Mouse (Mus musculus): ENCODE data around the gene Ank.
A peak's percentile ranks its signal among the peaks of the same experiment; 100 is the strongest.

Ank gene

DNA sequence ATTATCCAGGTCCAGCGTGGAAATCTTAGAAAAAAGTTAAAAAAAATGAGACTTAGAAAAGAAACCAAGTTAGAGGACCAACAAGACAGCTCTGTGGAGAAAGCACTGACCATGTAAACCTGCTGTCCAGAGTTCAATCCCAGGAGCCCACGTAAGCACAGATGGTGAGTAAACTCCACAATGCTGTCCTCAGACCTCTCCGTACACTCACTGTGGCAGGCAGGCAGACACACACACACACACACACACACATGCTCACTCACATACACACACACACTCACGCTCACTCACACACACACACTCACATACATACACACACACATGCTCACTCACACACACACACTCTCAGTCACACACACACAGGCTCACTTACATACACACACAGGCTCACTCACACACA lies 146.8 kb downstream of the Ank start:
- DNase-seq: no peak

DNA sequence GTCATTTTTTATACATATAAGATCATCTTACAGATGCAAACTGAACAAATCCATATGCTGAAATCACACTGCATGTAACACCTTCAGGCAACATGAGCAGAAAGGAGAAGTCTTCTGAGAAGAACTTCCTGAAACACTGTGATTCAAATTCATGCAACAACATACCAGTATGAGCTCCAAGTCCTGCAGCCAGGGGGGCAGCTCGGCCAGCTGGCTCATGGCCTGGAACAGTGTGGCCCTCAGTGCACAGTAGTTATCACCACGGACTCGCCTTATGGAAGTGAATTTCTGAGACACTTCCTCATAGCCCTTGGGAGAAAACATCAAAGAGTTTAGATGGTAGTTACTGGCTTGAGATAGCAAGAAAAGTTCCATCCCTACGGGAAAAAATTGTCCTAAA lies 149.7 kb downstream of the Ank start:
- DNase-seq: peak; percentile 73

DNA sequence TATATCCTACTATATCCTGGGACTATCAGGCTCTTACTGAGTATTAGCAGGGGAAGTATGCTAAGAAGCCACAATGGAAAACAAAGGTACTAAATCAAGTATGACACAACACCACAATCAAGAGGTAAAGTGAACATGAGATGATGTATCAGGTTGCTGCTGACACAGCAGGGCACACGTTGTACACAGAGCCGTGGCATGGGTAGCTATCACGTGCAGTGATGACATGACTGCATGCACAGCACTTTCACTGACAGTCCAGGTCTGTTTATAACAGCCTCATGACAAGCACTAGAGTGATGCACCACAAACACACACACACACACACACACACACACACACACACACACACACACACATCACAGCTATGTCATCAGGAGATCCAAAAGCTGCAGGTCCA lies 150.8 kb downstream of the Ank start:
- no peak for DNase-seq

DNA sequence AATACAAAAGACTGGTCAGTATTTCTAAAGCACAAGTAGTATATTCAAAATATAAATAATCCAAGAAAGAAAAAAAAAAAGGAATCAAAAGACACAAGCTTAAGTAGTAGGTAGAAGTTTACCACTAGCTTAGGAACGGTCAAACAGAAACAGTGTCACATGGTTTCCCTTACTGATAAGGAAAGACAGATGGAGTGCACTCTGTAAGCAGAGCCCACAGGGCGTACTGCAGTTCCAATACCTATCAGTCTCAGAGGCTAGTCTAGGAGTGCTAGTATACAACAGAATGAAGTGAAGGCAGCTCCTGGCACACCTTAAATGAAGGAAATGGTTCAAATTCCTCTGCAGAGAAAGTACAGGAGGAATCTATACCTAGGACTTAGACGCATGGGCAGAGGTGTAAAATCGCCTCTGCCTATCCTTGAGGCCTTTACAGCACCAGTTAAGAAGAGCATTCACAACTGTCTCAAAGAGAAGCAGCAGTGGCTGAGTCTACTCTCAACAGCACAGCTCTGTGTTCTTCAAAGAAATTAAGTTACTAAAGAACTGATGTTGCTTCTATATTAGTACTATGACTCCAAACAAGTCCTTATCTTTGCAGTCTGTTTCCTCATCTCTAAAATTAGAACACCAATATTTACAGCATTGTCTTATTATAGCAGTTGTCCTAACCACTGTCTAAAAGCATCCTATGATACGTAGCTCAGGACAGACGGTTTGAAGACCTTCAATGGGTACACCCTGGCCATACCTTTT lies 152.5 kb downstream of the Ank start:
- no peak for DNase-seq

DNA sequence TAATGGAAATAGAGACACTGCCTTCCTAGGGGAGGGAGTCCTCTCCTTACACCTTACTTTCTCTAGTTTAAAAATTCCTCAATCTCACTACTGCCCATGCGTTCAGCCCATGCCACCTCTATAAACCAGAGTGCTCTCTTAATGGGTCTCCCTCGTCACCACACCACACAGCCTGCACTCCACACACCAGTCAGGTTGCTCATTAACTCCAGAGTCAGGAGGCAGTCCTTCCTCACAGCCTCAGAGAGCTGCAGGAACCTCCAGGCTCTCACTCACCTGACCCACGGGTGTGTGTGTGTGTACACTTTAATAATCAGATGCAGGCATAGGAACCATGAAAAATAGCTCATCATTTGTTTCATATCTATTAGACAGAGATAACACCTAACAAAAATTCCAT lies 153.2 kb downstream of the Ank start:
- DNase-seq: no peak

DNA sequence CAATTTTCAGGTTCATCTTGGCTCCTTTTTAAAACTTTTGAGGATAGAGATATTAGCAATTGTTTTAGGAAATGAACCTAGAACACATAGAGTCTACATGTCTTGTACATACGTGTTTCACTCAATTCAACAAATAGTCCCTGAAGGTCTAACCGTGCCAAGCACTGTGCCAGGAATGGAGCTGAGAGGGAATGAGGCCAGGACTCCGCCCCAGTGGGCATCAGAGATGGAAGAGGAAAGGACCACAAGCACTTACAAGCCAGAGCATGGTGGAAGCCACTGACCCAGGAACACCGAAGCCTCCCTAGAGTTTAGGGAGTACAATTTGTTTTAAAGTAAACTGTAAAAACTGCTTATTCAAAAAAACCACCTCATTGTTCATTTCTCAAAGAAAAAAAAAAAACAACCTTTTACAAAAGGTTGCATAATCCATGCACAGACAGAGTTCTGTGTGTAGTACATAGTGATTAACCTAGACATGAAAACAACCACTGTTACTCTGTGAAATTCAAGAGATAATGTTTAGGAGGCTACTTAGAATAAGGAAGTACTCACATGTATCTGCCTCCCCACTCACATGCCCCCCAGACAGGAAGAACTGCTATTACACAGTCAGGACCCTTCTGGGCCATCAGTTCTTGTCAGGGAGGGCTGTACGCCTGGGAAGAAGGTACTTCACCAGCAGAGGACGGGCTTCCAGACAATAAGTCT lies 154.2 kb downstream of the Ank start:
- no peak for DNase-seq

DNA sequence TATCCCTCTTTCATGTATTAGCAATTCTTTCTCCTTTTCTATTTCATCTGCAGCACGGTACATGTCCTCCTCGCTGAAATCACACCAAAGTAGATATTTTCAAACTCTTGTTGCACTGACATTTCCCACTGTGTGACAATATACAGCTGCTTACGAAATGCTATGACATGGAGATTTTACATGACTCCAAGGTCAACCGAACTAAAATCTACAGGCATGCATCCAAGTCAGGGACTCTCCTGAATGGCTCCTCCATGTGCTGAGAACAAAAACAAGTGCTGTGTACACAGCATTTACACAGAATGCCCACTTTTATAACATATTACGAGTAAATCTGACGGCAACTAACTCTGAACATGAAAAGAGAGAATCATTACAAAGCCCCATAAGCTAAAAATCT lies 156.8 kb downstream of the Ank start:
- DNase-seq: no peak

DNA sequence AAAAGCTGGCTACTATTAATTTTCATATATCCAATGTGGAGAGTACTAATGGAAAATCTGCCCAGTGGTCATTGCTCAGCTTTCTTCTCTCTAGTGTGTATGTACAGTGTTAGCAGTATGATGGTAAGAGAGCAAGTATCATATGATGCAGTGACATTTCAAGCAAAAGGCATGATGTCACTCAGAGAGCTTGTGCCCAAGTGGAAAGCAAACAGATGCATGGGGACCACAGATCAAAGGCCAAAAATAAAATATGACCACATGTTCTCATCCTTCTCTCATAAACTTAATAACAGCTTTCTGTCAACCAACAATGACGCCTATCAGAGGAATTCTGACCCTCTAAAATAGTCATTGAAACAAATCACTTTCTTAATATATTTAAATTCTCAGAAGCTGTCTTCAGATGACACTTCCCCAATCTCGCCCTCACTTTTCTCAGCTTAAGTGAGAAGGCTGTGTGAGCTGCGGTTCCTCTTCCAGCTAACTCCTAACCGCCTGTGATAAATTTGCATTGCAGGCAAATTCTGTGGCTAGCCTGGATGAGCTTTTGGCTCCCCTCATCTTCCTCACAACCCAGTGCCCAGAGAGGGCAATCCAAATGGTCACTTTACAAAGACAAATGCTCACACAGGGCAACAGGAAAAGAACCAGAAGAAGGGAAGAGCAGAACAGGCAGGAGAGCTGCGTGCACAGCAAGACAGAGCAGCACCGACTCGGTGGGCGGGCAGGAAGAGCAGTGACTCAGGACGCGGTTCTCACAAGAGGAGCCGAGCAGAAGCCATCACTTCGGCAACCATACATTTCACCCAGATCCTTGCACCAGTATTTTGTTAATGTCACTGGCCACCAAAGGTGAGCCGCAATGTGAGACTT lies 158.8 kb downstream of the Ank start:
- peak; percentile 56 for DNase-seq

DNA sequence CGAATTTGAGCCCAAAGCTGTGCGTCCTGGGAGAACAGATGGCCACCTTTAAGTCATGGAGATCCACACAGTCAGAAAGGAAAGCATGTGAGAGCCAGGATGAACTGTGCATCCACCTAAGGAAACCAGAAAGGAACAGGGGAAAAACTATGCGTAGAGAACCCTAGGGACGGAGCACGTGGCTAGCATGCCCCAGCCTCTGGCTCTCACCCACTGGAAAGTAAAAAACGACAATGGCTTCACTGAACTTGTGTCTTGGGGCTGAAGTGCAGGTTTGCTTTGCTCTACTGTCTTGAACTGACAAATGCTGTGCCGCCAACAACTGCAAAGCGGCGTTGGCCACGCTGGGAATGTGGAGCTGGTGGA lies 159.4 kb downstream of the Ank start:
- DNase-seq: no peak

DNA sequence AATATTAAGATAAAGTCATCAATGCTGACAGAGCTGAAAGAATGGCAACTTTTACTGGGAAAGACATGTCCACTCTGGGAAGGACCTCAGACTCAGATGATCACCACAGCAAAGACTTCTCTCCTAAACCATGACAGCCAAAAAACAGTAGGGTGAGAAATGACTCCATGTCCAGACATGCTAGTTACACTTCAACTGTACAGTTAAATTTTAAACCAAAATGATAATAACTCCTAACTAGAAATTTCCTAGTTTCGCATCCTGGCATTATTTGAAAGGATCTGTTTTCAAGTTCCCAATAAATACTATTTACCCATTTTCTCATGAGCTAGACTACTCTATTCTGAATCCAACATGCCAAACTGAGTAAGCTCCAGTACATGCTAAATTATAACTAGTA lies 159.8 kb downstream of the Ank start:
- no peak for DNase-seq

DNA sequence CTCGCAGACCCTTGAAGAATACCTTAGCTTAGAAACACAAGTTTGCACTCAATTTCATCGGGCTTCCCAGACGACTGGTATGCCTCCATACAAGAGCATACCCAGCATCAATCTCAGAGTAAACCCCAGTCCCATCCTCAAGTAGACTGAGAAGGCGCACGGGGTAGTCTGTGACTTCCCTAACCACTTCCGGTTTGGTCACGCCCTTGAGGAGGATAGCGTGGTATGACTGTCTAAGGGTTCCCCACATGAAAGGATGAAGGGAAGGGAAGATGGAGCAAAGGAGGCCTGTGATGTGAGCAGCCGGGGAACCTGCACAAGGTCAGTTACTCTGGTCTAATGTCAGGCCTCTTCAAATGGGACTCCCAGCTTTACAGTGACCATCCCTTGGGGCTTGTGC lies 161.3 kb downstream of the Ank start:
- DNase-seq: no peak

DNA sequence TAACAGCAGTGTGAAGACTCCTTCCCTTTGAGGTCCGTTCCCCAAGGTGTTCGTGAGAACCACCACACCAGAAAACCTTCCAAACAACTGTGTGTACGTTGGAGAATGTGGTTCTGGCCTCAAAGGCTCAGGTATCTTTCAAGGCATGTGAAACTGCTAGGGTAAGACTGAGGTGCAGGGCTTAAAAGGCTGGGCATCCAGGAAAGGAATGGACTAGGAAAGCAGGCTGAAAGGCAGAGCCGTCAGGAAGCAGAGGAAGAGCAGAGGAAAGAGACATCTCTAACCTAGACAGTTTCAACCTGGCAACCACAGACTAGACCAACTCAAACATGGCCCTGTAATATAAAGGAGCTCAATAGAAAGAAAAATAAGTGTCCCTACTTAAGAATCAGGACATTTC lies 162.6 kb downstream of the Ank start:
- no peak for DNase-seq

DNA sequence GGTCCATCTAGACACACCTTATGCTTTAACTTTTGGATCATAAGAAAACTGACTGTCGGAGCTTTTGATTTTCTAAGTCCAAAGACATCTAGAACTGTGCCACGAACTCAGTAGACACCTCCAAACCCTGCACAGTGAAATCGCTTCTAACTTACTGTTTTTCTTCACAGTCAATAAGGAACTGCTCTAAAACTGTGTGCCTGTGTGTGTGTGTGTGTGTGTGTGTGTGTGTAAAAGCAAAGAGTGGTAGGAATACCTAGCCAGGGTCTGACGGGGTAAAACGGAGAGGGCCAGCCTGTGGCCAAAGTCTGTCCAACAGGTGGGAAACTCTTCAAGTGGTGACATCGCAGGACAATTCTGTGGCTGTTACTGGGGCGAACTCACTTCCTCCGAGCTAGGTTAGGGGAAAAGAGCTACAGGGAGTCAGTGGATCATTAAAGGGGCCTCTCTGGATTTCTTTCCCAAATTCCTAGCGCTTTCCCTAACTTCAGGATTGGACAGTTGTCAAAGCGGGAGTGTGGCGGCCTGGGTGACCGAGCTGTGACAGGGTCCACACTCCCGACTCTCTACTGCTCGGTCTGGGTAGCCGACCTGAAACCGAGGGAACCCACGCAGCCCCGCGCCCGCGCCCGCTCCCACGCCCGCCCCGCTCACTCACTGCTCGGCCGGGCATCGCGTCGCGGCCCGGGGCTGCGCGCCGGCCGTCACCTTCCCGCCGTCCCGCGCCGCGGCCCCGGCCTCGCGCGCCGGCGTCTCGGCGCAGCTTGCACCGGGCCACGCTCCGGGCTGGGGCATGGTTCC lies 163.5 kb downstream of the Ank start:
- DNase-seq: no peak

DNA sequence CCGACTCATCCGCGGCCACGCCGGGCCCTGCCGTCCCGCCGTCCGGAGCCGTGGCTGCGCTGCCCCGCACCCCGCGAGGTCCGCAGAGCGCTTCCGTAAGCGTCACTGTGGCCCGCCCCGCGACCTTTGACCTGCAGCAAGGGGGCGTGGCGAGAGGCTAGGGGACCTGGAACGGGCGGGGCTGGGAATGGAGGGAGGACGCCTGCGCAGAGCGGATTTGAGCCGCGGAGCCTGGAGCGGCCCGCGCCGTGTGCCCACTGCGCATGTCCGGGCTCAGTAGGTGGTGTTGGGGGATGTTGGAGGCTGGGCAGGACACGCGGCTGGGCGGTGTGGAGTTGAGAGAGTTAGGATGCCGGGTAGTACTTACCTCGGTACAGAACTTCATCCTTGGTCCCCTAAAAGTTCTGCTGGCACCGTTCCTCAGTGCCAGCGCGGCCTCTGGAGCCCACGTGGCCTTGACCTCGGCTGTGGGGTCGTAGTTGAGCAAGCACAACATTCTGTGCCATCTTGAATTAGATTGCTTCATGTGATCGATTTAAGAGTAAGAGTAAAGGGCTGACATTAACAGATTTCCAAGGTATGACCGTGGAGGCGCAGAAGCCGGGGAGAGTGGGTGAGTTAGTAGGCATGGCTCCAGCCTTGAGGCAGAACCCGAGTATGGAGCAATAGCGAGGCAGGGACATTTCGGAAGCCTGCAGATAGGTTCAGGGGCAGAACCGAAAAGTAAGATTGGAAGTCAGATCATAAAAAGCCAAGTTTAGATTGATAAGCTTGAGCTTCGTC lies 164.3 kb downstream of the Ank start, which contains the start of gene Otulin:
Gene Otulin (minus strand): TSS at position 93 of the 783 bp plus-strand sequence.
- DNase-seq: peak; percentile 98

DNA sequence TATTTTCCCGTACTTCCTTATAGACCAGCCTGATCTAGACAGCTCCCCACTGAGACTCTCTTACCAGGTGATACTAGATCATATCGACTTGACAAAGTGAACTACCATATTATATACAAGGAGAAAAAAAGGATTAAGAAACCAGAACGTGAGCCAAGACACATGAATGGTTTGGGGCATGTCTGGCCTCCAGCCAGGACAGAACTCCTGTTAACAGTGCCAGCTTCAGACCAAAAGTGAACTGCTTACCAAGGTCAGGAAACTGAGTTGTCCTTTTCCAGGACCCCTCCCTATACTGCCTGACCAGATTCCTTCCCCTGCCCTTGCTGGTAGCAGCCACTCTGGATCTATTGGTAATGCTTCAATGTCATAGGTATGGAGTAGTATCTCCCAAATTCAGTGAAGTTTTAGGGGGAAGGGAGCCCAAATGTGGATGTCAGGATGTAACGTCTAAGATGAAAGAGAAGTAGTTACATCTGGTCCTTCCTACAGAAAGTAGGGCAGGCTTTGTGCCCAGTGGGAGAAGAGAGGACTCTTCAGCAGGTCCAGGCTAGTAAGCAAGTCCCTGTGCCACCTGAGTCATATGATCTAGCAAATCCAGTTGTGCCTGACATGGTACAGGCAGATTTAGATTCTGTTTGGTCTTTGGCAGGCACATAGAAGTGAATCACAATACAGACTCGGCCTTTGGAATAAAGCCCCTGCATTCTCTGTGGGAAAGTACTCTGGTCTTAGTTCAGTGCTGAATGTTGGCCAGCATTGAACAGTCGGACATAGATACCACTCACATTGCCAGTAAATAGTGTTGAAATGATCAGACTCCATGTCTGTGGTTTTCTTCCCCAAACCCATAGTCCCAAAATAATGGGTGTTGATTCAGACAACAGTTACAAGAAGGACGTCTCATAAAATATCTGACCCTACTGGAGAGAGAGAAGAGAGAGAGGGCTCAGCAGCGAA lies 167.7 kb downstream of the Ank start:
- no peak for DNase-seq

DNA sequence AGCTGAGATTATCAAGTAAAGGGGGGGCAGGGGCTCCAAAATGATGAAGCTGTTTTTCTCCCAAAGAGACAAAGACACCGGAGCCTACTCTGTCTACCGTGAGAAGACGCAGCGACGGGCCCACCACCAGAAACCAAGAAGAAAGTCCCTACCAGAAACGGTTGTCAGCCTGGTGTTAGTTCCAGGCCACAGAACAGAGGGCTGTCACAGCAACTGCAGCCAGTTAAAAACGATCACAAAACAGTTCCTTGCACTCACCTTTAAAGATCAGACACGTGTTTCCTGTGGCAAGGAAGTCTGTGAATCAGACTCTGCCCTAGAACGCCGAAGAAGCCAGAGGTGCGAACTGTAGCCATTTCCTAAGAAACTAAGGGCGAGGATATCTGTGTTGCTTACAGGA lies 174.7 kb downstream of the Ank start:
- DNase-seq: no peak

DNA sequence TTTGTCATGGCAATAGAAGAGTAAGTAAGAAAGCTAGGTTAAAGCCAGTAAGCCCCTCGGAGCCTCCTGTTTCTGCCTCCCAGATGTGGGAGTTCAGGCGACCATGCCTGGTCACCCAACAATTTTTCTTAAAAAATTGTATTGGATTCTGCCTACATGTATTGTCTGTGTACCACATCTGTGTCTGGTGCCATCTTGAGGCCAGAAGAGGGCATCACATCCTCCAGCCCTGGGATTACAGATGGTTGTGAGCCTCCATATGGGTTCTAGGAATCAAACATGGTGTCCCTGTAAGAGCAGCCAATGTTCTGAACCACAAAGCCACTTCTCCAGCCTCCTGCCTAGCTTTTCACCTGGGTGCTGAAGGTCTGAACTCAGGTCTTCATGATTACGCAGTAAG lies 176.4 kb downstream of the Ank start:
- peak; percentile 63 for DNase-seq
